Mouse (Mus musculus): ENCODE measurements around the gene Dip2b.
A peak's percentile ranks its signal among the peaks of the same experiment; 100 is the strongest.

Gene Dip2b

GRCm38 (mm10) chr15:100058143-100058542 lies 19.7 kb downstream of the Dip2b start:
- H3K36me3 ChIP-seq (ENCODE audit: insufficient read depth, low read length) = no peaks in the 10 kb centered on the region
- H3K4me3 ChIP-seq (replicated peaks; ENCODE audit: low read length) = no peak overlapping the region
- H3K27me3 ChIP-seq (ENCODE audit: insufficient read depth, low read length) = no peaks in the 10 kb centered on the region
- TF ChIP-seq NANOG (IDR thresholded peaks at IDR 0.05; ENCODE audit: borderline replicate concordance, low read length) = no peak
- no peak for TF ChIP-seq POU5F1 (IDR thresholded peaks at IDR 0.05; ENCODE audit: borderline replicate concordance, low read length)
- no peak for TF ChIP-seq CTCF (conservative IDR thresholded peaks at IDR 0.05; ENCODE audit: low read length)
- no peaks in the 10 kb centered on the region for H3K9me3 ChIP-seq (ENCODE audit: low read length)
- H3K4me1 ChIP-seq (replicated peaks; ENCODE audit: low read depth, low read length) = peaks cover 83% of the 10 kb centered on the region

- no peaks in the 10 kb centered on the region for H3K36me3 ChIP-seq (ENCODE audit: insufficient read depth, low read length)
- no peaks in the 10 kb centered on the region for H3K27me3 ChIP-seq (ENCODE audit: insufficient read depth, low read length)
- no peak overlapping the region for H3K4me3 ChIP-seq (replicated peaks; ENCODE audit: low read length)
- H3K9me3 ChIP-seq (ENCODE audit: low read length) = no peaks in the 10 kb centered on the region
- TF ChIP-seq CTCF (conservative IDR thresholded peaks at IDR 0.05; ENCODE audit: low read length) = no peak
- TF ChIP-seq POU5F1 (IDR thresholded peaks at IDR 0.05; ENCODE audit: borderline replicate concordance, low read length) = no peak
- TF ChIP-seq NANOG (IDR thresholded peaks at IDR 0.05; ENCODE audit: borderline replicate concordance, low read length) = no peak
- H3K4me1 ChIP-seq (replicated peaks; ENCODE audit: low read depth, low read length) = peaks cover 84% of the 10 kb centered on the region
These were observed 20.4 kb downstream of the Dip2b start for GRCm38 (mm10) chr15:100058912-100059311.

- TF ChIP-seq CTCF (conservative IDR thresholded peaks at IDR 0.05; ENCODE audit: low read length) = no peak
- no peak for TF ChIP-seq NANOG (IDR thresholded peaks at IDR 0.05; ENCODE audit: borderline replicate concordance, low read length)
- no peak for TF ChIP-seq POU5F1 (IDR thresholded peaks at IDR 0.05; ENCODE audit: borderline replicate concordance, low read length)
- Histone ChIP-seq H3K9me3 (ENCODE audit: low read length) (no peaks in the 10 kb centered on the region), H3K27me3 (ENCODE audit: insufficient read depth, low read length) (no peaks in the 10 kb centered on the region), H3K36me3 (ENCODE audit: insufficient read depth, low read length) (no peaks in the 10 kb centered on the region), H3K4me3 (replicated peaks; ENCODE audit: low read length) (peak overlapping the region; percentile 24), H3K4me1 (replicated peaks; ENCODE audit: low read depth, low read length) (peaks cover 91% of the 10 kb centered on the region)
These were observed 21.3 kb downstream of the Dip2b start for GRCm38 (mm10) chr15:100059626-100060311.

GRCm38 (mm10) chr15:100060513-100061140 lies 22.2 kb downstream of the Dip2b start:
- Histone ChIP-seq H3K9me3 (ENCODE audit: low read length) (no peaks in the 10 kb centered on the region), H3K4me1 (replicated peaks; ENCODE audit: low read depth, low read length) (peaks cover 95% of the 10 kb centered on the region), H3K27me3 (ENCODE audit: insufficient read depth, low read length) (no peaks in the 10 kb centered on the region), H3K4me3 (replicated peaks; ENCODE audit: low read length) (no peak overlapping the region), H3K36me3 (ENCODE audit: insufficient read depth, low read length) (no peaks in the 10 kb centered on the region)
- TF ChIP-seq POU5F1 (IDR thresholded peaks at IDR 0.05; ENCODE audit: borderline replicate concordance, low read length) = no peak
- TF ChIP-seq NANOG (IDR thresholded peaks at IDR 0.05; ENCODE audit: borderline replicate concordance, low read length) = no peak
- no peak for TF ChIP-seq CTCF (conservative IDR thresholded peaks at IDR 0.05; ENCODE audit: low read length)

GRCm38 (mm10) chr15:100061377-100061776 lies 22.9 kb downstream of the Dip2b start:
- no peaks in the 10 kb centered on the region for H3K36me3 ChIP-seq (ENCODE audit: insufficient read depth, low read length)
- H3K27me3 ChIP-seq (ENCODE audit: insufficient read depth, low read length) = no peaks in the 10 kb centered on the region
- peaks cover 94% of the 10 kb centered on the region for H3K4me1 ChIP-seq (replicated peaks; ENCODE audit: low read depth, low read length)
- H3K9me3 ChIP-seq (ENCODE audit: low read length) = no peaks in the 10 kb centered on the region
- no peak for TF ChIP-seq NANOG (IDR thresholded peaks at IDR 0.05; ENCODE audit: borderline replicate concordance, low read length)
- TF ChIP-seq POU5F1 (IDR thresholded peaks at IDR 0.05; ENCODE audit: borderline replicate concordance, low read length) = no peak
- TF ChIP-seq CTCF (conservative IDR thresholded peaks at IDR 0.05; ENCODE audit: low read length) = no peak
- no peak overlapping the region for H3K4me3 ChIP-seq (replicated peaks; ENCODE audit: low read length)

- TF ChIP-seq CTCF (conservative IDR thresholded peaks at IDR 0.05; ENCODE audit: low read length) (no peak), POU5F1 (IDR thresholded peaks at IDR 0.05; ENCODE audit: borderline replicate concordance, low read length) (no peak), NANOG (IDR thresholded peaks at IDR 0.05; ENCODE audit: borderline replicate concordance, low read length) (no peak)
- H3K9me3 ChIP-seq (ENCODE audit: low read length) = no peaks in the 10 kb centered on the region
- no peaks in the 10 kb centered on the region for H3K36me3 ChIP-seq (ENCODE audit: insufficient read depth, low read length)
- no peak overlapping the region for H3K4me3 ChIP-seq (replicated peaks; ENCODE audit: low read length)
- no peaks in the 10 kb centered on the region for H3K27me3 ChIP-seq (ENCODE audit: insufficient read depth, low read length)
- H3K4me1 ChIP-seq (replicated peaks; ENCODE audit: low read depth, low read length) = peaks cover 88% of the 10 kb centered on the region
These were observed 24.8 kb downstream of the Dip2b start for GRCm38 (mm10) chr15:100063229-100063773.

- Histone ChIP-seq H3K4me1 (replicated peaks; ENCODE audit: low read depth, low read length) (peaks cover 83% of the 10 kb centered on the region), H3K9me3 (ENCODE audit: low read length) (no peaks in the 10 kb centered on the region), H3K4me3 (replicated peaks; ENCODE audit: low read length) (no peak overlapping the region), H3K27me3 (ENCODE audit: insufficient read depth, low read length) (no peaks in the 10 kb centered on the region), H3K36me3 (ENCODE audit: insufficient read depth, low read length) (no peaks in the 10 kb centered on the region)
- TF ChIP-seq CTCF (conservative IDR thresholded peaks at IDR 0.05; ENCODE audit: low read length) (no peak), NANOG (IDR thresholded peaks at IDR 0.05; ENCODE audit: borderline replicate concordance, low read length) (no peak), POU5F1 (IDR thresholded peaks at IDR 0.05; ENCODE audit: borderline replicate concordance, low read length) (no peak)
These were observed 28.2 kb downstream of the Dip2b start for GRCm38 (mm10) chr15:100066702-100067101.

GRCm38 (mm10) chr15:100069101-100069500 lies 30.6 kb downstream of the Dip2b start:
- H3K36me3 ChIP-seq (ENCODE audit: insufficient read depth, low read length) = no peaks in the 10 kb centered on the region
- no peaks in the 10 kb centered on the region for H3K27me3 ChIP-seq (ENCODE audit: insufficient read depth, low read length)
- no peak overlapping the region for H3K4me3 ChIP-seq (replicated peaks; ENCODE audit: low read length)
- H3K9me3 ChIP-seq (ENCODE audit: low read length) = no peaks in the 10 kb centered on the region
- H3K4me1 ChIP-seq (replicated peaks; ENCODE audit: low read depth, low read length) = peaks cover 78% of the 10 kb centered on the region
- TF ChIP-seq NANOG (IDR thresholded peaks at IDR 0.05; ENCODE audit: borderline replicate concordance, low read length) = no peak
- no peak for TF ChIP-seq POU5F1 (IDR thresholded peaks at IDR 0.05; ENCODE audit: borderline replicate concordance, low read length)
- TF ChIP-seq CTCF (conservative IDR thresholded peaks at IDR 0.05; ENCODE audit: low read length) = no peak

Measured in E14TG2a.4 (cell line).